Mouse (Mus musculus) small intestine, adult 2 months (tissue): ENCODE measurements around the gene Dnajc27. TPM values are rescaled to one million over a fixed set of nuclear protein-coding genes. Genes with fewer than 3 reads are reported as not detected.

ENCODE experiments used
- H3K27ac ChIP-seq: fragments of 200-500 bp; 2 replicates; pipeline ENCODE4 v1.5.1; 2012; ENCODE audit warnings: low read depth, low read length, control low read depth, inconsistent platforms; ENCODE audit not compliant: insufficient read depth
- H3K27me3 ChIP-seq: fragments of 200-500 bp; 2 replicates; pipeline ENCODE4 v1.6.1; 2012; ENCODE audit warnings: mild to moderate bottlenecking, moderate library complexity, low read length, inconsistent platforms; ENCODE audit not compliant: control insufficient read depth, insufficient read depth
- H3K36me3 ChIP-seq: fragments of 200-500 bp; 2 replicates; pipeline ENCODE4 v1.6.1; 2012; ENCODE audit warnings: mild to moderate bottlenecking, low read length, control low read depth, inconsistent platforms; ENCODE audit not compliant: control insufficient read depth, insufficient read depth
- H3K4me1 ChIP-seq: fragments of 200-500 bp; 2 replicates; pipeline ENCODE4 v1.6.1; 2012; ENCODE audit warnings: low read length, inconsistent platforms, mixed read lengths; ENCODE audit not compliant: control insufficient read depth, insufficient read depth, insufficient read length
- H3K4me3 ChIP-seq: fragments of 200-500 bp; 2 replicates; pipeline ENCODE4 v1.5.1; 2012; ENCODE audit warnings: low read depth, mild to moderate bottlenecking, control low read depth, inconsistent platforms, low read length, moderate library complexity
- CTCF ChIP-seq: fragments of 200-500 bp; IDR thresholded peaks from 2 replicates; pipeline ENCODE4 v1.5.1; 2012; ENCODE audit warnings: low read depth, mild to moderate bottlenecking, control low read depth, inconsistent platforms, low read length, moderate library complexity, mixed read lengths; ENCODE audit not compliant: insufficient replicate concordance, insufficient read length; ENCODE audit errors: extremely low read depth
- POLR2A ChIP-seq: fragments of 200-500 bp; IDR thresholded peaks from 2 replicates; pipeline ENCODE4 v1.6.1; 2012; ENCODE audit warnings: low read depth, mild to moderate bottlenecking, control low read depth, inconsistent platforms, low read length, moderate library complexity
- WGBS: fragments of 180-500 bp; shearing (Covaris S2); methylation state at CpG from one replicate; pipeline ENCODE4 v1.1.7; 2018; 5-methylcytosine and 5-hydroxymethylcytosine counted together
- polyA plus RNA-seq: library from polyadenylated mRNA; depleted of rRNA; stranded (reverse); fragments of >200 nt; gene quantifications from 2 replicates; pipeline ENCODE4 v1.2.3, GENCODE M21; 2012

Gene Dnajc27
- polyA plus RNA-seq, 1 experiment: 1.4 TPM

DNA sequence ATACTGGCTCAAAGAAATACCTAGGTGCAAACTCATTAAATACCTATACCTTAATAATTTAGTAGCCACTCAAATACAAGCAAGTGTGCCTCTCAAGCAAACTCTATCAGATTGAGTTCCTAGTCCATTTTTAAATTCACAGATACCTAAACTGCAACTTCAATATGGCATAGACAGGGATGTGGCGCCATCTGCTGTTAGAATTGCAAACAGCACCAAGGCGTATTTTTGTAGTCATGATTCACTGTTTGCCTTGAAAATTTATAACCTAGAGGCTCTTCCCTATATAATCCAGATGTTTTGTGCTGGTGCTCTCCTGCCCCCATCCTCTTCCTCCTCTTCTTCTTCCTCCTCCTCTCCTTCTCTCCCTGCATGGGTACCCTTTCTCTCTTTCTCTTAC is 2.1 kb upstream of the Dnajc27 start:
- Histone ChIP-seq H3K27ac (no peak overlapping the region), H3K4me3 (no peak overlapping the region), H3K4me1 (no peaks in the 10 kb centered on the region), H3K27me3 (no peaks in the 10 kb centered on the region), H3K36me3 (no peaks in the 10 kb centered on the region)
- TF ChIP-seq CTCF (no peak), POLR2A (no peak)
- WGBS: 0% methylated on average over 2 of the region's 2 CpGs

DNA sequence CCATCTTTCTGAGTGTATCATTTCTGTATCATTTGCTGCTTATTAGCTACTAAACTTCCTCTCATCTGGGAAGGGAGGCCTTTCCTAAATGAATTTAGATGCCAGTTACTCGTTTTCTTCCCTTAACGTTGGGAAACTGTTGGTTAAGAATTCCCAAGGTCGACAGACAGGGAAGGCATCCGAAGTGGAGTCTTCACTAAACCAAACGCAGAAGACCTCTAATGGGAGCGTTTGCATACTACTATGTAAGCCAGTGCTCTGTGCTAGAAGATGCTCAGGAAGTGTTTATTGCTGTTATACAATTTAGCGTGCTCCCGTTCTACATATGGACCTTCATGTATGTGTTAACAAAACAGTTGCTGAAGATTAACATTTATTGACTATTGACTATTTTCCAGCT is 1.1 kb downstream of the Dnajc27 start:
- no peak for TF ChIP-seq CTCF
- TF ChIP-seq POLR2A: no peak
- no peaks in the 10 kb centered on the region for H3K4me1 ChIP-seq
- H3K4me3 ChIP-seq: no peak overlapping the region
- WGBS: 61% methylated on average over 8 of the region's 8 CpGs
- H3K27me3 ChIP-seq: no peaks in the 10 kb centered on the region
- H3K27ac ChIP-seq: no peak overlapping the region
- H3K36me3 ChIP-seq: no peaks in the 10 kb centered on the region

DNA sequence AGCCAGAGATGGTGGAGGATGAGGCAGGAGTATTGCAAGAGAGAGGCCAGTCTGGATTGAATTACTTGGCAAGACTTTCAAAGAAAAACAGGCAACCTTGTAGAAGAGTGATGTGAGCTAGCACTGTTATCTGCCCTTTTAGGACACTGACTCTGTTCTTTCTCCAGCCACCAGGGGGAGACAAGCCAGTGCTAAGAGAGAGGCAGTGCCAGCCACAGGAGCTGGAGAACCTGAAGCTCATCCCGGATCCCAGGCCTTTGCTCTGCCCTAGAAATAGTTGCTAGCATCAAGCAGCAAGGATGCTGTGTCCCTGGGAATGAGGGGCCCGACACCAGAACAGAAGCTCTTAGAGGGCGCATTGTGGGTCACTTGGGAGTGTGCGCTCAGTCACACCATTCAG is 25.0 kb downstream of the Dnajc27 start:
- H3K27ac ChIP-seq: no peak overlapping the region
- TF ChIP-seq POLR2A (no peak), CTCF (peak; percentile 69; the same call in 1 of the 2 replicates)
- WGBS: 75% methylated on average over 4 of the region's 4 CpGs
- H3K36me3 ChIP-seq: peaks cover 3% of the 10 kb centered on the region; the same call in 1 of the 2 replicates
- no peaks in the 10 kb centered on the region for H3K4me1 ChIP-seq
- H3K4me3 ChIP-seq: no peak overlapping the region
- no peaks in the 10 kb centered on the region for H3K27me3 ChIP-seq

DNA sequence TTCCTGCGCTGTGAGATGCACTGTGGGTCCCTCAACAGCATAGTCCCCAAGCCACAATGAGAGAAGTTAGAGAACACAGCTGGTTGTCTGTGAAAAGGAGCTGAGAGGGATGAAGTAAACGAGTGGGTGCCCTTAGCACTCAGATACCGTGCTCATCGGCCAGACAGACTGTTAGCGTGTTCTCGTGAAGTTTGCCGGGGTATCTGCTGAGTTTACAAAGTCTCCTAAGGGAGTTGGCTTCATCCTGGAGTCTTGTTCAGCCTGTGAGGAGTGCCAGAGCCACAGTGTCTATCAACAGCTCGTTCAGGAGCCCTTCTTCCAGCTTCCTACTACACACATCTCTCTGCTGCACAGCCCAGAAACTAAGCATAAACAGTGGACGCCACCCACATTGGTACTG is 33.7 kb downstream of the Dnajc27 start:
- no peak for TF ChIP-seq CTCF
- no peak for TF ChIP-seq POLR2A
- Histone ChIP-seq H3K27ac (no peak overlapping the region), H3K36me3 (no peaks in the 10 kb centered on the region), H3K27me3 (no peaks in the 10 kb centered on the region), H3K4me1 (no peaks in the 10 kb centered on the region), H3K4me3 (no peak overlapping the region)
- 72% methylated on average over 9 of the region's 9 CpGs for WGBS

DNA sequence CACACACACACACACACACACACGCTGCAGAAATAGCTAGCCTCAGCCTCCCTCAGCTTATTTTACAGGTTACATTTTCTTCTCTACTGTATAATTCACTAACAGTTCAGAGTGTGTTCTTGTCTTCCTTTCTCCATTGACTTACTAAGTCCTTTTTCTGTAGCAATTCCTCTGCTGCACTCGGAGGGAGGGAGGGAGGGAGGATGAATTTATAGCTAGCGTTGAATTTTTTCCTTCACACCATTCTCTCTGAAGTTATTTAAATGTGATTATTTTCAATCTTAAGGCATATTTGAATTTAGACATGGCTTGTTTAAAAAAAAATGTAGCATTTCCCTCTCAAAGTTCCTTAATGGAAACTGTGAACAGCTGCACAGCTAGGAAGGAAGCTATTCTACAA is 34.8 kb downstream of the Dnajc27 start:
- no peak overlapping the region for H3K27ac ChIP-seq
- TF ChIP-seq CTCF (no peak), POLR2A (no peak)
- WGBS: 77% methylated on average over 3 of the region's 3 CpGs
- no peaks in the 10 kb centered on the region for H3K4me1 ChIP-seq
- no peaks in the 10 kb centered on the region for H3K27me3 ChIP-seq
- H3K36me3 ChIP-seq: no peaks in the 10 kb centered on the region
- no peak overlapping the region for H3K4me3 ChIP-seq

DNA sequence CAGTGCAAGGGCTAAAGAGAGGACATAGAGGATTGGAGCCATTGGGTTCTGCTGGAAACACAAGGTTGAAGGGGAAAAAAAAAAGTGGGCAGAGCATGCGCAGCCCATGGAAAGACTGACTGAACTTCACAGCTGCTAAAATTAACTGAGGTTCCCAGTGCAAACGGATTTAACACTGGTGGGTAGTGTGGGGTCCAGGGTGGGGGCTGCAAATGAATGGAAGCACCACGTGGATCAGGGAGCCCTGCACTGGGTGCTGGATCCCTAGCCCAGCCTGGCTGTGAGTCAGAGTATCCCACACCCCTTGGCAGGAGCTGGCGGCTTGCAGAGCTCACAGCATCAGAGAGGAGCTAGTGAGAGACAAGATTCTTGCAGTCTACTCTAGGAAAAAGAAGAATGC is 35.2 kb downstream of the Dnajc27 start:
- no peaks in the 10 kb centered on the region for H3K27me3 ChIP-seq
- no peak overlapping the region for H3K4me3 ChIP-seq
- H3K4me1 ChIP-seq: no peaks in the 10 kb centered on the region
- TF ChIP-seq CTCF (no peak), POLR2A (no peak)
- H3K27ac ChIP-seq: no peak overlapping the region
- WGBS: 61% methylated on average over 4 of the region's 4 CpGs
- H3K36me3 ChIP-seq: no peaks in the 10 kb centered on the region

DNA sequence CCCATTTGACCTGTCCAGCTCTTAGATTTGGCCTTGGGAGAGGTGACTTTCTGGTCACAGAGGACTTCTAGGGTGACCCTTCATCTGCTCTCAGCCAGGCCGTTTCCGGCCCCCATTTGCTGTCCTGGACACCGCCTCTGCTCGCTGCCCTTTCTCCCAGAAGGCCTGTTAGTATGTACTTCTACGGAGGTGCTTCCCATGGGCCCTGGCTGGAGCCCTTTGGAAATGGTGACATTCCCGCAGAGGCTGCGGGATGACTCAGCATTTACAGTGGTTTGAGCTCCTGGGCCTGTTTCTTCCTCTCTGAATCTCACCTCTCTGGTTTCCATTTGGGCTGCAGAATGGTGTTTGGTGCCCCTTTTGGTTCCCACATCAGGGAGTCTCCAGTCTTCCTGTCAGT is 45.0 kb downstream of the Dnajc27 start:
- 79% methylated on average over 7 of the region's 7 CpGs for WGBS

More for the DNA sequence above, 45.0 kb downstream of the Dnajc27 start:
- Histone ChIP-seq H3K27me3 (no peaks in the 10 kb centered on the region), H3K27ac (no peak overlapping the region), H3K4me3 (no peak overlapping the region), H3K4me1 (no peaks in the 10 kb centered on the region), H3K36me3 (no peaks in the 10 kb centered on the region)
- TF ChIP-seq CTCF (no peak), POLR2A (no peak)
